Mouse (Mus musculus) heart, embryonic 16.5 days (tissue): ENCODE results near the gene Klhl26. TPM values are rescaled to one million over a fixed set of nuclear protein-coding genes. Genes with fewer than 3 reads are reported as not detected.

Source experiments
- ATAC-seq: fragments of 200-750 bp; cut with Nextera tagmentation; replicated peaks from 2 replicates; pipeline ENCODE4 v1.8.0; 2017; ENCODE audit warnings: moderate number of reproducible peaks; ENCODE audit not compliant: insufficient read depth, low FRiP score; ENCODE audit errors: extremely low read depth
- H3K27ac ChIP-seq: fragments of 300-500 bp; sonication (generic); 2 replicates; pipeline ENCODE4 v1.5.1; 2014; ENCODE audit warnings: mild to moderate bottlenecking, low read length, control low read depth, moderate library complexity
- H3K27me3 ChIP-seq: fragments of 300-500 bp; sonication (generic); 2 replicates; pipeline ENCODE4 v1.6.1; 2014; ENCODE audit warnings: low read length, mixed read lengths; ENCODE audit not compliant: control insufficient read depth, insufficient read depth
- H3K36me3 ChIP-seq: fragments of 300-500 bp; sonication (generic); 2 replicates; pipeline ENCODE4 v1.6.1; 2014; ENCODE audit not compliant: control insufficient read depth, insufficient read depth
- H3K4me1 ChIP-seq: fragments of 300-500 bp; sonication (generic); 2 replicates; pipeline ENCODE4 v1.6.1; 2014; ENCODE audit warnings: low read length, mixed read lengths; ENCODE audit not compliant: control insufficient read depth, insufficient read depth
- H3K4me2 ChIP-seq: fragments of 300-500 bp; sonication (generic); 2 replicates; pipeline ENCODE4 v1.6.1; 2014; ENCODE audit warnings: low read depth, mild to moderate bottlenecking, control low read depth, low read length
- H3K4me3 ChIP-seq: fragments of 300-500 bp; sonication (generic); 2 replicates; pipeline ENCODE4 v1.5.1; 2014; ENCODE audit warnings: mild to moderate bottlenecking, control low read depth, low read length
- H3K9ac ChIP-seq: fragments of 300-500 bp; sonication (generic); 2 replicates; pipeline ENCODE4 v1.6.1; 2014; ENCODE audit warnings: low read length, control low read depth
- H3K9me3 ChIP-seq: fragments of 300-500 bp; sonication (generic); replicated peaks from 2 replicates; pipeline ENCODE4 v1.6.1; 2016; ENCODE audit warnings: low read length; ENCODE audit not compliant: control insufficient read depth
- WGBS: fragments of 180-500 bp; shearing (Covaris S2); extraction: QIAGEN DNeasy Blood & Tissue Kit; methylation state at CpG from one replicate; pipeline ENCODE4 v1.1.7; 2014; 5-methylcytosine and 5-hydroxymethylcytosine counted together
- polyA plus RNA-seq: library from polyadenylated mRNA; unstranded; fragments of >200 nt; fragmentation: Nextera tagmentation; extraction: Ambion mirVana; gene quantifications from 2 replicates; pipeline ENCODE4 v1.2.1, GENCODE M21; 2015

The Klhl26 gene
- polyA plus RNA-seq, 1 experiment from 2014 or later, result 9.9 TPM

DNA sequence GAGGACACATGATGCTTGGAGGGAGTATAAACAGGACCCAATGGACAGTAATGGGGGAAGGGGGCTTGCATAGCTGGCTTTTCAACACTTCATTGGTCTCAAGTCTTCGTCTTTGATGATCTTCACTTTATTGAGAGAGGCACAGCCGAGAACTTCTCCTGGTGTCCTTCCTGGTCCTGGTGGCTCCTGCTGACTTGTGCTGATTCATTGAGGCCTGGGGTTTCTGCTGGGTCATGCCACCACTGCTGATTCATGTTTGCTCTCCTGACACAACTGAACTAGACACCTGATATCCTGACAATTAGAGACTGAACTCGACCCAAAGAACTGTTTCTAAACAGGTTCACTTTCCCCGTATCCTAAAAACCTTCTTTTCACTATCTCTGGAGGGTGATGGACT is 33.4 kb downstream of the Klhl26 start:
- no peak for ATAC-seq
- H3K4me1 ChIP-seq, result peaks cover 20% of the 10 kb centered on the region
- H3K36me3 ChIP-seq, result no peaks in the 10 kb centered on the region
- 79% methylated on average over 4 of the region's 4 CpGs for WGBS
- no peaks in the 10 kb centered on the region for H3K9me3 ChIP-seq
- no peak overlapping the region for H3K4me3 ChIP-seq
- no peak overlapping the region for H3K9ac ChIP-seq
- no peak overlapping the region for H3K4me2 ChIP-seq
- H3K27ac ChIP-seq, result no peak overlapping the region
- no peaks in the 10 kb centered on the region for H3K27me3 ChIP-seq

GRCm38 (mm10) chr8:70441565-70441964 is 35.2 kb downstream of the Klhl26 start:
- 57% methylated on average over 3 of the region's 3 CpGs for WGBS
- Histone ChIP-seq H3K9ac (no peak overlapping the region), H3K4me1 (peaks cover 14% of the 10 kb centered on the region), H3K9me3 (no peaks in the 10 kb centered on the region), H3K27me3 (no peaks in the 10 kb centered on the region), H3K4me2 (no peak overlapping the region), H3K27ac (no peak overlapping the region), H3K4me3 (no peak overlapping the region), H3K36me3 (no peaks in the 10 kb centered on the region)
- no peak for ATAC-seq

GRCm38 (mm10) chr8:70440246-70440645 is 36.5 kb downstream of the Klhl26 start:
- Histone ChIP-seq H3K27me3 (no peaks in the 10 kb centered on the region), H3K9me3 (no peaks in the 10 kb centered on the region), H3K4me2 (peak overlapping the region; percentile 89), H3K36me3 (no peaks in the 10 kb centered on the region), H3K4me3 (no peak overlapping the region), H3K27ac (no peak overlapping the region), H3K4me1 (peaks cover 14% of the 10 kb centered on the region), H3K9ac (no peak overlapping the region)
- no peak for ATAC-seq
- WGBS, result 47% methylated on average over 3 of the region's 3 CpGs

DNA sequence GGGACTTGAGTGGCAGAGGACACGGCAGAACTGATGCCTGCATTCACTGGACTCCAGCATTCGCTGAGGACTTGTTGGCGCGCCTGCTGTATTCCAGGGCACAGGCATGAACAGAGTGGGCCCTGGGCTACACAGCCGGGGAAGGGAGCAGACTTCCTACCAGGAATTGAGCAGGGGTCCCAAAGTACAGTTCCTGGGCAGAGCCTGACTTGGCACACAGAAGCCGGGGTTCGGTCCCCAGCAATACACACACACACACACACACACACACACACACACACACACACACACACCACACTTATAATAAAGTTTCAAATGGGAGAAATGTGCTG is 37.0 kb downstream of the Klhl26 start:
- Histone ChIP-seq H3K9me3 (no peaks in the 10 kb centered on the region), H3K4me3 (peak overlapping the region; percentile 79), H3K27ac (peak overlapping the region; percentile 70), H3K36me3 (no peaks in the 10 kb centered on the region), H3K4me1 (peaks cover 14% of the 10 kb centered on the region), H3K4me2 (peak overlapping the region; percentile 89), H3K9ac (peak overlapping the region; percentile 77), H3K27me3 (no peaks in the 10 kb centered on the region)
- no peak for ATAC-seq
- WGBS, result 4% methylated on average over 7 of the region's 7 CpGs

GRCm38 (mm10) chr8:70439055-70439847 is 37.5 kb downstream of the Klhl26 start, which contains the start of gene Crtc1:
Gene Crtc1, minus strand, starts transcription at chr8:70439579.
- under 1% methylated on average over 70 of the region's 70 CpGs for WGBS
- Histone ChIP-seq H3K27me3 (no peaks in the 10 kb centered on the region), H3K27ac (peak within 1 kb of the TSS; percentile 70), H3K9ac (peak within 1 kb of the TSS; percentile 78), H3K36me3 (no peaks in the 10 kb centered on the region), H3K4me3 (peak within 1 kb of the TSS; percentile 79), H3K9me3 (no peaks in the 10 kb centered on the region), H3K4me1 (peaks cover 14% of the 10 kb centered on the region), H3K4me2 (peak within 1 kb of the TSS; percentile 89)
- peak; percentile 99 for ATAC-seq

GRCm38 (mm10) chr8:70438423-70438822 is 38.3 kb downstream of the Klhl26 start:
- no peak for ATAC-seq
- Histone ChIP-seq H3K4me3 (no peak overlapping the region; the same call in 1 of the 2 replicates), H3K27me3 (no peaks in the 10 kb centered on the region), H3K9ac (no peak overlapping the region), H3K9me3 (no peaks in the 10 kb centered on the region), H3K36me3 (no peaks in the 10 kb centered on the region), H3K4me1 (peaks cover 14% of the 10 kb centered on the region), H3K4me2 (peak overlapping the region; percentile 89), H3K27ac (no peak overlapping the region)
- 91% methylated on average over 2 of the region's 2 CpGs for WGBS

DNA sequence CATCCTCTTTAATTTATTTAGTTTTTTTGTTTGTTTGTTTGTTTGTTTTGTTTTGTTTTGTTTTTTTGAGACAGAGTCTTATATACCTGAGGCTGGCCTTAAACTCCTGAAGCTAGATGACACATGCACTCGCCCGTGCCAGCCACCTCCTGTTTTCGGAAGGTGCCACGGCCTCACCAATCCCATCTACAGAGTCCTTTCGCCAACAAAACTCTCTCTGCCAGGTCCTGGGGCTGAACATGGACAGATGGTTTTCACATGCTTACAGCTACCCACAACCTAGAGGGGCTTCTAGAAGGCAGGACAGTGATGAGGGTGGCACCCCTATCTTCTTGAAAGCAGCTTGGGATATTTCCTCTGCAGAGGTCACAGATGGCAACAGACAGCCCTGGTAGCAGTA is 41.6 kb downstream of the Klhl26 start:
- WGBS, result 95% methylated on average over 5 of the region's 5 CpGs
- no peak overlapping the region for H3K27ac ChIP-seq

GRCm38 (mm10) chr8:70432991-70433536 is 43.7 kb downstream of the Klhl26 start:
- ATAC-seq, result no peak
- no peak overlapping the region for H3K27ac ChIP-seq
- 44% methylated on average over 4 of the region's 4 CpGs for WGBS
- H3K9ac ChIP-seq, result no peak overlapping the region
- no peaks in the 10 kb centered on the region for H3K36me3 ChIP-seq
- H3K4me3 ChIP-seq, result no peak overlapping the region
- no peak overlapping the region for H3K4me2 ChIP-seq
- H3K27me3 ChIP-seq, result no peaks in the 10 kb centered on the region
- no peaks in the 10 kb centered on the region for H3K9me3 ChIP-seq
- H3K4me1 ChIP-seq, result no peaks in the 10 kb centered on the region; the same call in 1 of the 2 replicates

More for the DNA sequence above, 41.6 kb downstream of the Klhl26 start:
- Histone ChIP-seq H3K9ac (no peak overlapping the region), H3K4me1 (peaks cover 14% of the 10 kb centered on the region), H3K9me3 (no peaks in the 10 kb centered on the region), H3K36me3 (no peaks in the 10 kb centered on the region), H3K4me3 (no peak overlapping the region), H3K4me2 (no peak overlapping the region), H3K27me3 (no peaks in the 10 kb centered on the region)
- ATAC-seq, result no peak

GRCm38 (mm10) chr8:70431213-70431612 is 45.6 kb downstream of the Klhl26 start:
- H3K4me1 ChIP-seq, result no peaks in the 10 kb centered on the region
- 95% methylated on average over 4 of the region's 4 CpGs for WGBS
- no peaks in the 10 kb centered on the region for H3K9me3 ChIP-seq
- no peak for ATAC-seq
- no peak overlapping the region for H3K27ac ChIP-seq
- H3K4me3 ChIP-seq, result no peak overlapping the region
- no peaks in the 10 kb centered on the region for H3K36me3 ChIP-seq
- no peaks in the 10 kb centered on the region for H3K27me3 ChIP-seq
- no peak overlapping the region for H3K4me2 ChIP-seq
- no peak overlapping the region for H3K9ac ChIP-seq
